Mouse (Mus musculus): Measurements from ENCODE around the gene Hoxb5. TPM values are rescaled to one million over a fixed set of nuclear protein-coding genes. Genes with fewer than 3 reads are reported as not detected.
A peak's percentile ranks its signal among the peaks of the same experiment; 100 is the strongest.

Hoxb5 gene
- polyA plus RNA-seq, 1 experiment from 2014 or later, result 19.2 TPM

DNA sequence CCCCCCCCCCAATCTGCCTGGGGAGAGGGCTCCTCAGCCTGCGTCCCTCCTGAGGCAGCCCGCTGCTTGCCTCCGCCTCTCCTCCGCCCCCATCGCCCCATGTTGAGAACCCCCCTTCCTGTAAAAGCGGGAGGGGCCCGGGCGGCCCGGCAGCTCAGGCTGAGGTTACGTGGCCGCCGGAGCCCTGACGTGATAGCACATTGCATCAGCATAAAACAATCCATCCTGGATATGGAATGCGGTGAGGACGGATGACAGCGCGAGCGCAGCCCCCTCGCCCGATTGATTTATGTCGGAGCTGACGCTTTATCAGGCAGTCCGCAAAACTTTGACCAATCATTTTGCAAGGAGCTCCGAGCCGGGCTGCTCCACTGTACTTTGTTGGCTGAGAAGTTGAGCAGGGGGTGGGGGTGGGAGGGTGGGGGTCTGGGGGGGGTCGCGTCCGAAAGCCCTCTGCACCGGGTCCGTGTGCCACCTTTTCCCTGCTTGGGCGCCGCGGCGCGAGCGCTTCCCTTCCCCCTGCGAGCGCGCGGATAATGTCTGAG lies 32.1 kb upstream of the Hoxb5 start, which contains the start of gene Hoxb9:
Hoxb9 (plus strand) TSS at position 462 of the 545 bp plus-strand sequence.
- H3K9me3 ChIP-seq (ENCODE audit: low read length), result no peaks in the 10 kb centered on the region
- H3K4me2 ChIP-seq (replicated peaks; ENCODE audit: low read depth, low read length), result peak within 1 kb of the TSS; percentile 86
- peaks cover 60% of the 10 kb centered on the region for H3K4me1 ChIP-seq (ENCODE audit: insufficient read depth, low read length)
- H3K27ac ChIP-seq (ENCODE audit: low read length), result peak within 1 kb of the TSS; percentile 96
- H3K9ac ChIP-seq (replicated peaks; ENCODE audit: low read length), result peak within 1 kb of the TSS; percentile 85
- no peaks in the 10 kb centered on the region; the same call in 1 of the 2 replicates for H3K27me3 ChIP-seq (ENCODE audit: insufficient read depth, low read length)
- 0 out of 2 replicates have a peak, but pooled peaks cover 5% of the 10 kb centered on the region for H3K36me3 ChIP-seq (ENCODE audit: insufficient read depth, low read length)
- WGBS, result under 1% methylated on average over 40 of the region's 40 CpGs
- peak; percentile 57 for ATAC-seq (ENCODE audit: low FRiP score, low TSS enrichment)
- H3K4me3 ChIP-seq (ENCODE audit: low read length), result peak within 1 kb of the TSS; percentile 71

DNA sequence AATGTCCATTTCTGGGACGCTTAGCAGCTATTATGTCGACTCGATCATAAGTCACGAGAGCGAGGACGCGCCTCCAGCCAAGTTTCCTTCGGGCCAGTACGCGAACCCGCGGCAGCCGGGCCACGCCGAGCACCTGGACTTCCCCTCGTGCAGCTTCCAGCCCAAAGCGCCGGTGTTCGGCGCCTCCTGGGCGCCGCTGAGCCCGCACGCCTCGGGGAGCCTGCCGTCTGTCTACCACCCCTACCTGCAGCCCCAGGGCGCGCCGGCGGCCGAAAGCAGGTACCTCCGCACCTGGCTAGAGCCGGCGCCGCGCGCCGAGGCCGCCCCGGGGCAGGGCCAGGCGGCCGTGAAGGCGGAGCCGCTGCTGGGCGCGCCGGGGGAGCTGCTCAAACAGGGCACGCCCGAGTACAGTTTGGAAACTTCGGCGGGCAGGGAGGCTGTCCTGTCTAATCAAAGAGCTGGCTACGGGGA lies 31.6 kb upstream of the Hoxb5 start:
- peak overlapping the region; percentile 86 for H3K4me2 ChIP-seq (replicated peaks; ENCODE audit: low read depth, low read length)
- H3K9me3 ChIP-seq (ENCODE audit: low read length), result no peaks in the 10 kb centered on the region
- peak overlapping the region; percentile 71 for H3K4me3 ChIP-seq (ENCODE audit: low read length)
- peak overlapping the region; percentile 85 for H3K9ac ChIP-seq (replicated peaks; ENCODE audit: low read length)
- H3K27ac ChIP-seq (ENCODE audit: low read length), result peak overlapping the region; percentile 96
- H3K4me1 ChIP-seq (ENCODE audit: insufficient read depth, low read length), result peaks cover 61% of the 10 kb centered on the region
- under 1% methylated on average over 52 of the region's 52 CpGs for WGBS
- no peaks in the 10 kb centered on the region; the same call in 1 of the 2 replicates for H3K27me3 ChIP-seq (ENCODE audit: insufficient read depth, low read length)
- peak; percentile 76 for ATAC-seq (ENCODE audit: low FRiP score, low TSS enrichment)
- 0 out of 2 replicates have a peak, but pooled peaks cover 3% of the 10 kb centered on the region for H3K36me3 ChIP-seq (ENCODE audit: insufficient read depth, low read length)

DNA sequence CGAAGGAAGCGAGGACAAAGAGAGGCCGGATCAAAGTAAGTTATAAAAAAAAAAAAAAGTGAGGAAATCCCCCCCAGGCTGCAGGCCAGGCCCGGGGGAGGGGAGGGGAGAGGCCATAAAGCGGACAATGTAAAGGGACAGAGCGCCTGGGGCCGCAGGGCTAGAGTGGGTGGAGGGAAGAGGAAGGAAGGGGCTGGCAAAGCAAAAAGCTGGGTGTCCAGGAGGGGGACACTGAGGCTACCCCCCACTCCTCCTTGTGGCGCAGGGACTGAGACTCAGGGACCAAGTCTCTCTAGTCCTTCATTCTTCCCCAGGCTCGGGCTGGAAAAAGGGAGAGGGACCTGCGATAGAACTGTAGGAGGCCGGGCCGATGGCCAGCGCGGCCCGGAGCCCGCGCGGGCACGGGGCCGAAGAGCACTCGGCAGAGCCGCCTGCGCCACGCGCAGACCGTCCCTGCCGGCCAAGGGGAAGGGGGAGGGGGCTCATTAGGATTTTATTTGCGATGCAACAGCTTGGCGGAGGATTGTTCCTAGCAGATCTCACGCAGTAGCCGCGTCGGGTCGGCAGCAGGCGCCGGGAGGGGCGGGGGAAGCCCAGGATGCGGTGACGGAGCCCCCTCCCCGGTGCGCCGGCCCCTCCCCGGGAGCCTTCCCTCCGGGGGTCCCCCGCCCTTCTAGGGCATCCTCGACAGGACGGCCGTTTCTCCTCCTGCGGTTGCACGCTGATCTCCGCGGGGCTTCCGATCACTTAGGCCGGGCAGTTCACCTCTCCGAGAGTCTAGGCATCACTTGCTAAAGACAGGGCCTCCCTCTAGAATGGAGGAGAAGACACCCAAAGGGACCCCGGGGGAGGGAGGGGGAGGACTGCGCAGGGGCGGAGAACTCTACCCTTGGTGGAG lies 30.9 kb upstream of the Hoxb5 start:
- peaks cover 64% of the 10 kb centered on the region for H3K4me1 ChIP-seq (ENCODE audit: insufficient read depth, low read length)
- peak overlapping the region; percentile 71 for H3K4me3 ChIP-seq (ENCODE audit: low read length)
- under 1% methylated on average over 54 of the region's 58 CpGs for WGBS
- peak; percentile 66 for ATAC-seq (ENCODE audit: low FRiP score, low TSS enrichment)
- H3K27ac ChIP-seq (ENCODE audit: low read length), result peak overlapping the region; percentile 96
- H3K9ac ChIP-seq (replicated peaks; ENCODE audit: low read length), result peak overlapping the region; percentile 85
- no peaks in the 10 kb centered on the region for H3K9me3 ChIP-seq (ENCODE audit: low read length)
- H3K4me2 ChIP-seq (replicated peaks; ENCODE audit: low read depth, low read length), result peak overlapping the region; percentile 86
- H3K36me3 ChIP-seq (ENCODE audit: insufficient read depth, low read length), result 0 out of 2 replicates have a peak, but pooled peaks cover 2% of the 10 kb centered on the region
- no peaks in the 10 kb centered on the region; the same call in 1 of the 2 replicates for H3K27me3 ChIP-seq (ENCODE audit: insufficient read depth, low read length)

DNA sequence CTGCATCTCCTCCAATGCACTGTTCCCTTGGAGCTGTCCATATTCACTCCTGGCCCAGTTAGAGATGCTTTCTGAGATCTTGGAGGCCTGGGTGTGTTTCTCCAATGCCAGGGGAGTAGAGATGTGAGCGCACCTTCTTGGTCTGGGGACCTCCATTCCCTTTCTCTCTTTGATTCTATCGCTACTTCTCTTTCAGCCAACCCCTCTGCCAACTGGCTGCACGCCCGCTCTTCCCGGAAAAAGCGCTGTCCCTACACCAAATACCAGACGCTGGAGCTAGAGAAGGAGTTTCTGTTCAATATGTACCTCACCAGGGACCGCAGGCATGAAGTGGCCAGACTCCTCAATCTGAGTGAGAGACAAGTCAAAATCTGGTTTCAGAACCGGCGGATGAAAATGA lies 28.7 kb upstream of the Hoxb5 start:
- Histone ChIP-seq H3K27me3 (ENCODE audit: insufficient read depth, low read length) (no peaks in the 10 kb centered on the region; the same call in 1 of the 2 replicates), H3K4me3 (ENCODE audit: low read length) (peak overlapping the region; percentile 71), H3K4me2 (replicated peaks; ENCODE audit: low read depth, low read length) (peak overlapping the region; percentile 86), H3K36me3 (ENCODE audit: insufficient read depth, low read length) (no peaks in the 10 kb centered on the region), H3K4me1 (ENCODE audit: insufficient read depth, low read length) (peaks cover 68% of the 10 kb centered on the region), H3K9ac (replicated peaks; ENCODE audit: low read length) (peak overlapping the region; percentile 85; the same call in 1 of the 2 replicates), H3K9me3 (ENCODE audit: low read length) (no peaks in the 10 kb centered on the region), H3K27ac (ENCODE audit: low read length) (peak overlapping the region; percentile 16; the same call in 1 of the 2 replicates)
- WGBS, result 51% methylated on average over 10 of the region's 10 CpGs
- ATAC-seq (ENCODE audit: low FRiP score, low TSS enrichment), result no peak

DNA sequence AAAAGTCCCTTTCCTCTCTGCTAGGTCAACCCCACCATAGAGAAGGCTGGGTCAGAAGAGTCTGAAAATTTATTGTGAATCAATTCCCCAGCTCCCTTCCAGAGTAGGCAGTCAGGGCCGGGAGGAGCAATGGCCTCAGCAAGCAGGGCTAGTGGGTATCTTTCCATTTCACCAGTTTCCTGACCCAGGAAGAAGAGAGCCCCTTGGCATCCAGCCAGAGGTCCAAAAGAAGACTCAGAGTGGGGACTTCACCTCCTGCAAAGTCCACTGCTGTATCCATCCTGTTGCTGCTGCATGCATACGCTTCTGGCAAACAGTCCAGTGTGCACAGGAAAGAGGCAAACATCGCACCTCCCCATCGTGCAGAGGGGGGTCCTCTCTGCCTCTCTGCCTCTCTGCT lies 27.2 kb upstream of the Hoxb5 start:
- WGBS, result 33% methylated on average over 4 of the region's 4 CpGs
- no peak for ATAC-seq (ENCODE audit: low FRiP score, low TSS enrichment)
- Histone ChIP-seq H3K4me1 (ENCODE audit: insufficient read depth, low read length) (peaks cover 65% of the 10 kb centered on the region), H3K27ac (ENCODE audit: low read length) (peak overlapping the region; percentile 86), H3K4me3 (ENCODE audit: low read length) (no peak overlapping the region), H3K9ac (replicated peaks; ENCODE audit: low read length) (peak overlapping the region; percentile 78), H3K27me3 (ENCODE audit: insufficient read depth, low read length) (no peaks in the 10 kb centered on the region), H3K4me2 (replicated peaks; ENCODE audit: low read depth, low read length) (peak overlapping the region; percentile 90), H3K9me3 (ENCODE audit: low read length) (no peaks in the 10 kb centered on the region), H3K36me3 (ENCODE audit: insufficient read depth, low read length) (no peaks in the 10 kb centered on the region)

DNA sequence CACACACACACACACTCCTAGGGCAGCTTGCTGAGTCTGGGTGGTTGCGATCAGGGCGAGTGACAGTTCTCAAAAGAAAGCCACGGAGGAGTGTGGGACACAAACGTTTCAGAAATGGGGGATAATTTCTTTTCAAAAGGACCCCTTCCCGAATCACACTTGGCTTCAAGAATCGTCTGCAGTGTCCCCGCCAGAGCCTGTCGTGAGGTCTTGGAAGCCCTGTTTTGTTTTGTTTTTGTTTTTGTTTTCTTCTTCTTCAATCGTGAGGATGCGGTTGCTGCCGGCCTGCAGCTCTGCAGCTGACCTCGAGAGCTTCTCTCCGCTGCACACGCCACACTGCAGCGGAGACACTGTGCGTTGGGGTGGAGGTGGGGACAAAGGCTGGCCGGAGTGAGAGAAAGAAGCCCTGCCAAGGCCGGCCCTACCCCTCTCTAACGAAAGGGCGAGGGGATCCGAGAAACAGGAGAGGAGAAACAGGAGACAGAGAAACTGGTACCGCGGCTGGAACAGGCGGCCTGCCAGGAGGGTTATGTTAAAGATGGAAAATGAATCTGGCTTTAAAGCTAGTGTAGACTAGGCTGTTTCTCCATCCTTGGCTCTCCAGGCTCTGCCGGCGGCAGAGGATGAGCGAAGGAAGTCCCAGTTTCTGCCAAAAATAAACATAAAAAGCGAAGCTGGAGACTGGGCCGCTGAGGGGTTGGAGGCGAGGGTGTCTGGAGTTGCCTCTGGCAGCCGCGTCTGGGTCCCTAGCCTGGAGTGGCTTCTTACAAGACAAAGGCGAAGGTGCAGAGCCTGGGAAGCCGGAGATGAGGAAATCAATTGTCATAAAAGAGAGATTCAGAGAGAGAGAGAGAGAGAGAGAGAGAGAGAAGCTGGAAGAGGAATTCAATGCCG lies 25.7 kb upstream of the Hoxb5 start:
- no peak for ATAC-seq (ENCODE audit: low FRiP score, low TSS enrichment)
- Histone ChIP-seq H3K9ac (replicated peaks; ENCODE audit: low read length) (peak overlapping the region; percentile 78), H3K4me2 (replicated peaks; ENCODE audit: low read depth, low read length) (peak overlapping the region; percentile 90), H3K9me3 (ENCODE audit: low read length) (no peaks in the 10 kb centered on the region), H3K27ac (ENCODE audit: low read length) (peak overlapping the region; percentile 86), H3K36me3 (ENCODE audit: insufficient read depth, low read length) (no peaks in the 10 kb centered on the region), H3K27me3 (ENCODE audit: insufficient read depth, low read length) (no peaks in the 10 kb centered on the region), H3K4me1 (ENCODE audit: insufficient read depth, low read length) (peaks cover 69% of the 10 kb centered on the region), H3K4me3 (ENCODE audit: low read length) (peak overlapping the region; percentile 84)
- 4% methylated on average over 35 of the region's 35 CpGs for WGBS

DNA sequence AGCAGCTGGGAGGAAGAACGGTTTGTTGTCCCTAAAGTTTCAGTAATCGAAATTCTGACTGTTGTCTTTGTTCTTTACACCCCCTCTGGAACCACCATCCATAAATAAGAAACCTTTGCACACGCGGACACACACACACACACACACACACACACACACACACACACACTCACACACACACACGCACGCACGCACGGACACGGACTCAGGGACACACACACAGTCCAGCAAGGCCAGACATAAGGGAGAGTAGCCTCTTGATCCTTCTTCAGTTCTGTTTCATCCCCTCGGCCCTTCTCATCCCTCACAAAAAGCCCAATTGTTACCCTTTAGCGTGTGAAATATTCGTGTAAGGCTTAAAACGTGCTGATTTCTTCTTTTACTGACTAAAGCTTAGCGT lies 24.8 kb upstream of the Hoxb5 start:
- Histone ChIP-seq H3K4me1 (ENCODE audit: insufficient read depth, low read length) (peaks cover 62% of the 10 kb centered on the region), H3K27ac (ENCODE audit: low read length) (peak overlapping the region; percentile 86), H3K4me2 (replicated peaks; ENCODE audit: low read depth, low read length) (peak overlapping the region; percentile 90), H3K36me3 (ENCODE audit: insufficient read depth, low read length) (no peaks in the 10 kb centered on the region), H3K9ac (replicated peaks; ENCODE audit: low read length) (peak overlapping the region; percentile 78), H3K9me3 (ENCODE audit: low read length) (no peaks in the 10 kb centered on the region), H3K4me3 (ENCODE audit: low read length) (peak overlapping the region; percentile 84), H3K27me3 (ENCODE audit: insufficient read depth, low read length) (no peaks in the 10 kb centered on the region)
- 7% methylated on average over 14 of the region's 14 CpGs for WGBS
- ATAC-seq (ENCODE audit: low FRiP score, low TSS enrichment), result no peak

DNA sequence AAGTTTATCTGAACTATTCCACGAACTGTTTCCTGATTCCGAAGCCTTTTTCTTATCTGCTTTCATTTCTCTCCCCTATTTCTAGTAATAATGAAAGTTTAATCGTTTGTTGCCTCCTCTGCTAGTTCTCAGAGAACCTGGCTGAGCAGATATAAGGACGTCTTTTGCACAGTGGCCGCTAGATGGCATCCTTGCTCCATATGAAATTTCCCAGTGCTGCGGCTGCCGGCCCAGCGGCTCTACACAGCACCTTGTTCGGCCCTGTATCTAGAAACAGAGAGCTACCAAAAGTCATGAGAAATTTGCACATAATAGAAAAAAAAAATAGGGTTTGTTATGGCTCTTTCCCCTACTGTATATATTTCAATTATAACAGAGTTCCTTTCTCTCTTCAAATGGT lies 24.4 kb upstream of the Hoxb5 start:
- peak overlapping the region; percentile 90 for H3K4me2 ChIP-seq (replicated peaks; ENCODE audit: low read depth, low read length)
- no peak overlapping the region; the same call in 1 of the 2 replicates for H3K9ac ChIP-seq (replicated peaks; ENCODE audit: low read length)
- H3K4me1 ChIP-seq (ENCODE audit: insufficient read depth, low read length), result peaks cover 58% of the 10 kb centered on the region
- H3K36me3 ChIP-seq (ENCODE audit: insufficient read depth, low read length), result no peaks in the 10 kb centered on the region
- H3K4me3 ChIP-seq (ENCODE audit: low read length), result peak overlapping the region; percentile 84
- H3K9me3 ChIP-seq (ENCODE audit: low read length), result no peaks in the 10 kb centered on the region
- no peaks in the 10 kb centered on the region for H3K27me3 ChIP-seq (ENCODE audit: insufficient read depth, low read length)
- peak; percentile 55; the same call in 1 of the 2 replicates for ATAC-seq (ENCODE audit: low FRiP score, low TSS enrichment)
- H3K27ac ChIP-seq (ENCODE audit: low read length), result peak overlapping the region; percentile 100; the same call in 1 of the 2 replicates
- WGBS, result 0% methylated on average over 9 of the region's 9 CpGs
